Mouse (Mus musculus) MEL (cell line): ENCODE data around the gene Sap30. TPM values are rescaled to one million over a fixed set of nuclear protein-coding genes. Genes with fewer than 3 reads are reported as not detected.

Experiments
- DNase-seq: peaks from one replicate; pipeline ENCODE4 v3.0.0; 2011; ENCODE audit warnings: low read depth, low spot score
- H3K27ac ChIP-seq: 2 replicates; pipeline ENCODE4 v1.5.1; 2012; ENCODE audit warnings: low read depth, mild to moderate bottlenecking, control low read depth, low read length, moderate library complexity; ENCODE audit not compliant: control insufficient read depth
- H3K27me3 ChIP-seq, 2 experiments: fragments of 150-350 bp in 1 of 2; sonication (generic) in 1 of 2; 2 replicates each; pipeline ENCODE4 v1.6.1; 2012; ENCODE audit warnings: low read length in 2 of 2, mild to moderate bottlenecking in 2 of 2, improper control_type of control experiment in 1 of 2, moderate library complexity in 1 of 2; ENCODE audit not compliant: insufficient read depth in 2 of 2, control insufficient read depth in 1 of 2
- H3K36me3 ChIP-seq, 2 experiments: 2 replicates each; pipeline ENCODE4 v1.6.1; 2012 to 2014; ENCODE audit warnings: low read length in 2 of 2, improper control_type of control experiment in 1 of 2, inconsistent platforms in 1 of 2, mild to moderate bottlenecking in 1 of 2; ENCODE audit not compliant: insufficient read depth in 2 of 2, control insufficient read depth in 1 of 2
- H3K4me1 ChIP-seq, 2 experiments: fragments of 150-350 bp in 1 of 2; sonication (generic) in 1 of 2; 2 replicates each; pipeline ENCODE4 v1.6.1; 2012; ENCODE audit warnings: low read length in 2 of 2, improper control_type of control experiment in 1 of 2, mild to moderate bottlenecking in 1 of 2; ENCODE audit not compliant: insufficient read depth in 2 of 2, control insufficient read depth in 1 of 2
- H3K4me3 ChIP-seq, 2 experiments: fragments of 150-350 bp in 1 of 2; sonication (generic) in 1 of 2; 2 replicates each; pipeline ENCODE4 v1.5.1; 2012; ENCODE audit warnings: low read depth in 2 of 2, low read length in 2 of 2, mild to moderate bottlenecking in 2 of 2, moderate library complexity in 2 of 2, control low read depth in 1 of 2, improper control_type of control experiment in 1 of 2; ENCODE audit not compliant: control insufficient read depth in 1 of 2, insufficient read depth in 1 of 2
- H3K79me2 ChIP-seq: 2 replicates; pipeline ENCODE4 v1.6.1; 2012; ENCODE audit warnings: mild to moderate bottlenecking, low read length, moderate library complexity; ENCODE audit not compliant: control insufficient read depth, poor library complexity, insufficient read depth
- H3K9ac ChIP-seq: 2 replicates; pipeline ENCODE4 v1.6.1; 2012; ENCODE audit warnings: low read depth, mild to moderate bottlenecking, control low read depth, low read length, moderate library complexity; ENCODE audit not compliant: control insufficient read depth, poor library complexity, severe bottlenecking
- H3K9me3 ChIP-seq: fragments of 150-350 bp; sonication (generic); replicated peaks from 2 replicates; pipeline ENCODE4 v1.6.1; 2012; ENCODE audit warnings: mild to moderate bottlenecking, low read length, improper control_type of control experiment, moderate library complexity; ENCODE audit not compliant: insufficient read depth
- BHLHE40 ChIP-seq: IDR thresholded peaks from 2 replicates; pipeline ENCODE4 v1.6.1; 2012; ENCODE audit warnings: low read depth, mild to moderate bottlenecking, inconsistent platforms, low read length, improper control_type of control experiment, borderline replicate concordance
- CTCF ChIP-seq, 3 experiments: IDR thresholded peaks in 2 of 3; conservative IDR thresholded peaks in 1 of 3; 2 replicates each; pipeline ENCODE4 v1.5.1; 2011 to 2012; ENCODE audit warnings: low read length in 3 of 3, low read depth in 2 of 3, mild to moderate bottlenecking in 2 of 3, improper control_type of control experiment in 1 of 3, inconsistent platforms in 1 of 3, mixed read lengths in 1 of 3, moderate library complexity in 1 of 3; ENCODE audit not compliant: control insufficient read depth in 1 of 3, insufficient read depth in 1 of 3, poor library complexity in 1 of 3, severe bottlenecking in 1 of 3
- E2F4 ChIP-seq: IDR thresholded peaks from 2 replicates; pipeline ENCODE4 v1.6.1; 2011; ENCODE audit warnings: low read depth, low read length, improper control_type of control experiment, borderline replicate concordance
- EP300 ChIP-seq, 2 experiments: IDR thresholded peaks; 2 replicates each; pipeline ENCODE4 v1.6.1; 2011; ENCODE audit warnings: improper control_type of control experiment in 2 of 2, low read length in 2 of 2, low read depth in 1 of 2, mild to moderate bottlenecking in 1 of 2
- GABPA ChIP-seq: IDR thresholded peaks from 2 replicates; pipeline ENCODE4 v1.6.1; 2012; ENCODE audit warnings: low read depth, mild to moderate bottlenecking, inconsistent platforms, low read length, improper control_type of control experiment, moderate library complexity
- HCFC1 ChIP-seq: IDR thresholded peaks from 2 replicates; pipeline ENCODE4 v1.6.1; 2012; ENCODE audit warnings: low read depth, mild to moderate bottlenecking, inconsistent platforms, low read length, improper control_type of control experiment, moderate library complexity
- MAFK ChIP-seq: IDR thresholded peaks from 2 replicates; pipeline ENCODE4 v1.6.1; 2011; ENCODE audit warnings: low read depth, mild to moderate bottlenecking, low read length, improper control_type of control experiment, borderline replicate concordance
- MAX ChIP-seq: IDR thresholded peaks from 2 replicates; pipeline ENCODE4 v1.6.1; 2011; ENCODE audit warnings: low read length, improper control_type of control experiment
- MEF2A ChIP-seq: IDR thresholded peaks from 2 replicates; pipeline ENCODE4 v1.6.1; 2014; ENCODE audit warnings: low read depth, mild to moderate bottlenecking, inconsistent platforms, low read length, improper control_type of control experiment; ENCODE audit not compliant: poor library complexity, insufficient replicate concordance, severe bottlenecking; ENCODE audit errors: extremely low read depth
- MYB ChIP-seq: IDR thresholded peaks from 2 replicates; pipeline ENCODE4 v1.6.1; 2011; ENCODE audit warnings: mild to moderate bottlenecking, low read depth, low read length, improper control_type of control experiment
- MYC ChIP-seq: IDR thresholded peaks from 2 replicates; pipeline ENCODE4 v1.6.1; 2011; ENCODE audit warnings: low read depth, mild to moderate bottlenecking, low read length, improper control_type of control experiment, moderate library complexity
- NELFE ChIP-seq: IDR thresholded peaks from 2 replicates; pipeline ENCODE4 v1.6.1; 2011; ENCODE audit warnings: low read depth, low read length, improper control_type of control experiment
- NRF1 ChIP-seq: IDR thresholded peaks from 2 replicates; pipeline ENCODE4 v1.6.1; 2014; ENCODE audit warnings: low read depth, mild to moderate bottlenecking, inconsistent platforms, low read length, improper control_type of control experiment, moderate library complexity; ENCODE audit not compliant: poor library complexity, insufficient read depth, severe bottlenecking
- POLR2AphosphoS2 ChIP-seq: IDR thresholded peaks from 2 replicates; pipeline ENCODE4 v1.6.1; 2011; ENCODE audit warnings: low read length, improper control_type of control experiment
- RAD21 ChIP-seq: IDR thresholded peaks from 2 replicates; pipeline ENCODE4 v1.6.1; 2011; ENCODE audit warnings: mild to moderate bottlenecking, low read depth, low read length, improper control_type of control experiment
- RCOR1 ChIP-seq: IDR thresholded peaks from 2 replicates; pipeline ENCODE4 v1.6.1; 2012; ENCODE audit warnings: low read depth, mild to moderate bottlenecking, inconsistent platforms, low read length, improper control_type of control experiment
- SIN3A ChIP-seq: IDR thresholded peaks from 2 replicates; pipeline ENCODE4 v1.6.1; 2012; ENCODE audit warnings: low read length, improper control_type of control experiment, inconsistent platforms
- TAL1 ChIP-seq: IDR thresholded peaks from 2 replicates; pipeline ENCODE4 v1.6.1; 2012; ENCODE audit warnings: mild to moderate bottlenecking, inconsistent platforms, low read length, moderate library complexity, mixed read lengths
- TBP ChIP-seq: IDR thresholded peaks from 2 replicates; pipeline ENCODE4 v1.8.0; 2011; ENCODE audit warnings: low read depth, low read length, improper control_type of control experiment
- TCF12 ChIP-seq: IDR thresholded peaks from 2 replicates; pipeline ENCODE4 v1.6.1; 2014; ENCODE audit warnings: low read depth, mild to moderate bottlenecking, inconsistent platforms, low read length, improper control_type of control experiment, moderate library complexity
- UBTF ChIP-seq: IDR thresholded peaks from 2 replicates; pipeline ENCODE4 v1.6.1; 2012; ENCODE audit warnings: low read depth, mild to moderate bottlenecking, inconsistent platforms, low read length, improper control_type of control experiment, moderate library complexity, borderline replicate concordance; ENCODE audit not compliant: insufficient read depth
- USF1 ChIP-seq: IDR thresholded peaks from 2 replicates; pipeline ENCODE4 v1.6.1; 2014; ENCODE audit warnings: low read depth, mild to moderate bottlenecking, inconsistent platforms, low read length, improper control_type of control experiment, moderate library complexity
- ZC3H11A ChIP-seq: IDR thresholded peaks from 2 replicates; pipeline ENCODE4 v1.6.1; 2012; ENCODE audit warnings: low read depth, mild to moderate bottlenecking, inconsistent platforms, low read length, improper control_type of control experiment
- ZKSCAN1 ChIP-seq: IDR thresholded peaks from 2 replicates; pipeline ENCODE4 v1.6.1; 2012; ENCODE audit warnings: low read depth, mild to moderate bottlenecking, inconsistent platforms, low read length, improper control_type of control experiment, moderate library complexity
- ZMIZ1 ChIP-seq: IDR thresholded peaks from 2 replicates; pipeline ENCODE4 v1.6.1; 2012; ENCODE audit warnings: low read depth, mild to moderate bottlenecking, inconsistent platforms, low read length, improper control_type of control experiment, moderate library complexity
- ZNF384 ChIP-seq: IDR thresholded peaks from 2 replicates; pipeline ENCODE4 v1.6.1; 2012; ENCODE audit warnings: low read depth, mild to moderate bottlenecking, inconsistent platforms, low read length, improper control_type of control experiment
- polyA plus RNA-seq, 2 experiments: library from polyadenylated mRNA; stranded (reverse) in 1 of 2; unstranded in 1 of 2; fragments of >175 nt in 1 of 2; fragments of >200 nt in 1 of 2; gene quantifications; 2 replicates each; pipeline versions ENCODE4 v1.2.1 to v1.2.4; 2012; ENCODE audit warnings: low replicate concordance in 2 of 2, low read depth in 1 of 2; ENCODE audit not compliant: insufficient read length in 2 of 2, insufficient read depth in 1 of 2, missing spikeins in 1 of 2
- total RNA-seq: library from RNA; depleted of rRNA; stranded (reverse); fragments of 300-350 nt; gene quantifications from 2 replicates; pipeline ENCODE4 v1.2.3, GENCODE M21; 2012

The Sap30 gene
- total and polyA plus RNA-seq, 3 experiments: 34.2 to 64.0 TPM; not detected in 1

- Histone ChIP-seq H3K27ac (peak overlapping the region; percentile 100), H3K4me1 (peaks cover 0 to 2% of the 10 kb centered on the region in 2 experiments; a peak in 1 of 4 replicates), H3K27me3 (no peaks in the 10 kb centered on the region), H3K9me3 (no peaks in the 10 kb centered on the region), H3K9ac (peak overlapping the region; percentile 100), H3K36me3 (peaks cover 19 to 22% of the 10 kb centered on the region in 2 experiments), H3K4me3 (peak overlapping the region; percentile 87 to 98), H3K79me2 (peaks cover 24% of the 10 kb centered on the region)
- TF ChIP-seq NELFE (no peak), GABPA (no peak), E2F4 (no peak), RCOR1 (no peak), USF1 (no peak), ZKSCAN1 (no peak), MEF2A (no peak), SIN3A (no peak), CTCF (IDR thresholded peaks at IDR 0.05 in 2 of 3, conservative IDR thresholded peaks at IDR 0.05 in 1 of 3; ENCODE audit: control insufficient read depth in 1 of 3, insufficient read depth in 1 of 3, low read depth in 2 of 3, low read length in 3 of 3, poor library complexity in 1 of 3, severe bottlenecking in 1 of 3) (no peak), ZNF384 (no peak), ZMIZ1 (no peak)
- peak; percentile 51 for DNase-seq
Measured at GRCm38 (mm10) chr8:57512141-57513056, 24.7 kb upstream of the Sap30 start.

GRCm38 (mm10) chr8:57511316-57512118 lies 23.9 kb upstream of the Sap30 start, which contains the start of gene Hmgb2:
Hmgb2 (plus strand) TSS chr8:57511907.
- peaks cover 24% of the 10 kb centered on the region for H3K79me2 ChIP-seq
- H3K4me1 ChIP-seq: peaks cover 0 to 2% of the 10 kb centered on the region in 2 experiments; a peak in 1 of 4 replicates
- H3K27ac ChIP-seq: peak within 1 kb of the TSS; percentile 100
- 0 out of 2 replicates have a peak, but pooled peaks have one; percentile 10 for TF ChIP-seq USF1
- TF ChIP-seq MAFK: no peak
- TF ChIP-seq POLR2AphosphoS2: peak; percentile 96
- no peak for TF ChIP-seq NRF1
- peak in 1 of 2 experiments; percentile 28; a peak in 1 of 4 replicates for TF ChIP-seq EP300 (IDR thresholded peaks at IDR 0.05; ENCODE audit: low read depth in 1 of 2, low read length in 2 of 2)
- peak; percentile 56 for TF ChIP-seq TCF12
- peak; percentile 92 for TF ChIP-seq NELFE
- TF ChIP-seq HCFC1: peak; percentile 73
- no peak for TF ChIP-seq BHLHE40
- peak; percentile 61; the same call in 1 of the 2 replicates for TF ChIP-seq MYB
- TF ChIP-seq UBTF: no peak
- TF ChIP-seq SIN3A: peak; percentile 40
- peak; percentile 88 for TF ChIP-seq TBP
- peak; percentile 11; the same call in 1 of the 2 replicates for TF ChIP-seq MYC
- TF ChIP-seq MEF2A: no peak
- no peak for TF ChIP-seq ZC3H11A
- no peak for TF ChIP-seq TAL1
- TF ChIP-seq RAD21: no peak
- peak; percentile 62 for TF ChIP-seq MAX
- no peak for TF ChIP-seq ZNF384

More at GRCm38 (mm10) chr8:57511316-57512118, 23.9 kb upstream of the Sap30 start, which contains the start of gene Hmgb2:
- H3K36me3 ChIP-seq: peaks cover 19 to 21% of the 10 kb centered on the region in 2 experiments
- H3K9ac ChIP-seq: peak within 1 kb of the TSS; percentile 100
- no peaks in the 10 kb centered on the region for H3K9me3 ChIP-seq
- DNase-seq: peak; percentile 99
- H3K4me3 ChIP-seq: peak within 1 kb of the TSS; percentile 87 to 98
- no peaks in the 10 kb centered on the region for H3K27me3 ChIP-seq
